Mouse (Mus musculus) natural killer cell, adult 2 months (primary cell): ENCODE data around the gene Gm11397.
"Not testable (repeated sequence)": the region's sequence is repeated elsewhere in the genome, so short reads cannot be mapped to it uniquely, and the experiment has no call there.

Experiments used
- DNase-seq, 2 experiments: peaks; one replicate each; pipeline ENCODE4 v3.0.0; 2022; ENCODE audit warnings: low spot score in 2 of 2

Gene Gm11397

DNA sequence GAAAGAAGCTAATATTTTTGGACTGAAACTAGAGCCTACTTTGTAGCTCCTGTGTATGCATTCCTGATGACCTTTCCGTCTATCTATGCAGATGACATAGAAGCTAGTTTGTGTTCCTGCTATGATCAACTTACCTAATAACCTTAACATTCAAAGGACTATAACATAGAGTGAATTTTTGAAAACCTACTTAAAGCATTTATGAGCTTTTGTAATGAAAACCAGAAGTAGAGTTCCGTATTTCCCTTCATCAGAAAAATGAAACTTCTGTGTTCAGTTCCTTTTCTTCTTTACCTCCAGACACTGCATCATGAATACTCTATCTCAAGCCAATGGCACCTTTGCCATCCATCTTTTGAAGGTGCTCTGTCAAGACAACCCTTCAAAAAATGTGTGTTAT, at the start of gene Gm11397:
Gene Gm11397 (plus strand): TSS at position 301 of the 400 bp plus-strand sequence.
- DNase-seq = not testable (repeated sequence)

DNA sequence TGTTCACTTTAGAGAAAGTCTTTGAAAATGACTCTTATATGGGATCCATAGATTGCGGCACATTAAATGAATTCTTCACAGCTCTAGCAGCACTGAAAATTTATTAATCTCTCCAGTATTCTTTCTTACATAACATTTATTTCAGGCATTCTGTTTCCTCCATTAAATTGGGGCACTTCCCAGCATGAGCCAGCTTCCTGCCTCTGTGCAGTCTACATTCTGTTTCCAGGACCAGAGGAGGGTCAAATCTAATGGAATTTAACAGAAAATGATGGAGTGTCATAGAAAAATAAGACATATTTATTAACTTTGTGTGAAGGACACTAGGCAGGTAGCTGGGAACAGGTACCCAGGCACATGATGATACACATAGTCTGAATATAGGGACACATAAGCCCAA, 38.9 kb upstream of the Gm11397 start:
- not testable (repeated sequence) for DNase-seq

DNA sequence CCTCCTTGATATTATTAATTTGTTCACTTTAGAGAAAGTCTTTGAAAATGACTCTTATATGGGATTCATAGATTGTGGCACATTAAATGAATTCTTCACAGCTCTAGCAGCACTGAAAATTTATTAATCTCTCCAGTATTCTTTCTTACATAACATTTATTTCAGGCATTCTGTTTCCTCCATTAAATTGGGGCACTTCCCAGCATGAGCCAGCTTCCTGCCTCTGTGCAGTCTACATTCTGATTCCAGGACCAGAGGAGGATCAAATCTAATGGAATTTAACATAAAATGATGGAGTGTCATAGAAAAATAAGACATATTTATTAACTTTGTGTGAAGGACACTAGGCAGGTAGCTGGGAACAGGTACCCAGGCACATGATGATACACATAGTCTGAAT, 37.2 kb downstream of the Gm11397 start:
- DNase-seq = not testable (repeated sequence)
